Mouse (Mus musculus) midbrain, embryonic 12.5 days (tissue): ENCODE data around the gene Rras. TPM values are rescaled to one million over a fixed set of nuclear protein-coding genes. Genes with fewer than 3 reads are reported as not detected.

Experiments
- ATAC-seq: fragments of 200-750 bp; cut with Nextera tagmentation; 2 replicates; pipeline ENCODE4 v1.8.0; 2017; ENCODE audit warnings: low read depth, moderate TSS enrichment, moderate library complexity; ENCODE audit not compliant: low FRiP score
- H3K27ac ChIP-seq: fragments of 300-500 bp; sonication (generic); replicated peaks from 2 replicates; pipeline ENCODE4 v1.5.1; 2016; ENCODE audit warnings: mild to moderate bottlenecking
- H3K27me3 ChIP-seq: fragments of 300-500 bp; sonication (generic); 2 replicates; pipeline ENCODE4 v1.6.1; 2016; ENCODE audit warnings: mild to moderate bottlenecking
- H3K36me3 ChIP-seq: fragments of 300-500 bp; sonication (generic); 2 replicates; pipeline ENCODE4 v1.6.1; 2016
- H3K4me1 ChIP-seq: fragments of 300-500 bp; sonication (generic); 2 replicates; pipeline ENCODE4 v1.6.1; 2016
- H3K4me2 ChIP-seq: fragments of 300-500 bp; sonication (generic); replicated peaks from 2 replicates; pipeline ENCODE4 v1.6.1; 2016; ENCODE audit warnings: mild to moderate bottlenecking, moderate library complexity
- H3K4me3 ChIP-seq: fragments of 300-500 bp; sonication (generic); 2 replicates; pipeline ENCODE4 v1.5.1; 2016; ENCODE audit warnings: mild to moderate bottlenecking
- H3K9ac ChIP-seq: fragments of 300-500 bp; sonication (generic); replicated peaks from 2 replicates; pipeline ENCODE4 v1.6.1; 2016; ENCODE audit warnings: mild to moderate bottlenecking, moderate library complexity
- H3K9me3 ChIP-seq: fragments of 300-500 bp; sonication (generic); 2 replicates; pipeline ENCODE4 v1.6.1; 2016; ENCODE audit warnings: mild to moderate bottlenecking
- WGBS: fragments of 180-500 bp; shearing (Covaris S2); methylation state at CpG from one replicate; pipeline ENCODE4 v1.1.7; 2016; 5-methylcytosine and 5-hydroxymethylcytosine counted together
- polyA plus RNA-seq: library from polyadenylated mRNA; unstranded; fragments of >200 nt; fragmentation: Nextera tagmentation; extraction: Ambion mirVana; gene quantifications from 2 replicates; pipeline ENCODE4 v1.2.1, GENCODE M21; 2016

The Rras gene
- polyA plus RNA-seq, 1 experiment from 2014 or later, result 17.3 TPM

DNA sequence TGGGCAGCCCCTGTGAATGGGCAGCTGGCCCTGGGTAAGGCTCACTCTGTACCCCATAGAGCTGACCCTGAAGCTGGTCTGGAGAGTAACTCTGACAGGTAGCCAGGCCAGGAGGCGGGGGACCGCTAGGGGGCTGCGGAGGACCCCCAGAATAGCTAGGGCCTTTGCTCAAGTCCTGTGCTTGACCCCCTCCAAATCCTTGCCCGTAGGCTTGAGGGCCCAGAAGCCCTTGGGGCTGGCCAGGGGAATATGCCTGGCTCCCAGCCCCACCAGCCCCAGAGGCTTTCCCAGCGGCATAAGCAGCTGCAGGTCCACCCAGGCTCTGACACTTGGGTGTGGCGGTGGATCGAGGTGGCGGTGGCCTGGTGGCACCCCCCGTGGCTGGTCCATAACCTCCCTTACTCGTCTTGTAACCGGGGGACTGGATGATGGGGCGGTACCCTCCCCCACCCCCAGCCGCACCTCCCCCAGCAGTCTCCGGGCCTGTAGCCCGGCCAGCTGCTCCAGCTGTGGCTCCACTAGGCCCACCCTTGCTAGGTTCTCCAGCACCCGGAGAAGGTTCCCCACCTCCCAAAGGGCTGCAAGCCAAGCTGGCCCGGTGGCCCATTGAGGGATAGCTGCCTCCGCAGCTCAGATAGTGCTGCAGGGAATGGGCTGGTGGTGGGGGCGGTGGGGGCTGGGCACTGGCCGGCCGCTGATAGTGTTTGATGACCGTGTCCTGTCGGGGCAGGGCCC, 31.3 kb downstream of the Rras start:
- Histone ChIP-seq H3K27ac (no peak overlapping the region), H3K9me3 (no peaks in the 10 kb centered on the region), H3K4me2 (no peak overlapping the region), H3K9ac (no peak overlapping the region), H3K4me1 (peaks cover 26% of the 10 kb centered on the region), H3K36me3 (peaks cover 66% of the 10 kb centered on the region), H3K27me3 (no peaks in the 10 kb centered on the region), H3K4me3 (0 out of 2 replicates have a peak overlapping the region, but pooled peaks have one; percentile 1)
- WGBS, result 97% methylated on average over 23 of the region's 23 CpGs
- no peak for ATAC-seq

DNA sequence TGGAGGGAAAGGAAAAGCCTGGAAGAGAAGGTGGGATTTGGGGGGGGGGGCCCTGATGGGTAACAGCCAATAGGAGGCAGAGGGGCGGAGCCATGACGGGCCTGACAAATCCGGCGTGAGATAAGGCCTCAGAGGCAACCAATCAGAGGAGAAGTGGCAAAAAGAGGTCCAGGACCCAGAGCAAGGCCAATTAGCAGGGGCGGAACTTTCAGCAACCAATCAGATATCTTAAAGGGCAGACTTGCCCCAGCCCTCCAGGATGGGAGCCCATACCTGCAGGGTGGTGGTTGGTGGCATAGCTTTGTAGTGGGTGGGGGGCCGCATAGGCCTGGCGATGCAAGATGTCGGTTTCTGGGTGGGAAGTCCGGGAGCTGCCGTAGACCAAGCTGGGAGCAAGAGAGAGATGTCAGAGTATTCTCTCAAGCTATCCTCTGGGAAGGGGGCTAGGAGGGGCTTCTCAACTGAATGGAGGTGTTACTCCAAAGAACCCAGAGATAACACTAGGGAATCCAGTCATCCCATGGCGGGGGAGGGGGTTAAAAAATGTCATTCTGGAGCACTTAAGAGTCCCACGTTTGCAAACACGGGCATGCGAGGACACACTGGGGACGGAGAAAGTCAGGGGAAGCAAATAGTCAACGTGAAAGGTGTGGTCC, 33.3 kb downstream of the Rras start:
- no peaks in the 10 kb centered on the region for H3K9me3 ChIP-seq
- H3K4me1 ChIP-seq, result peaks cover 28% of the 10 kb centered on the region
- H3K9ac ChIP-seq, result peak overlapping the region; percentile 96; the same call in 1 of the 2 replicates
- 2% methylated on average over 15 of the region's 16 CpGs for WGBS
- H3K4me3 ChIP-seq, result peak overlapping the region; percentile 95
- no peaks in the 10 kb centered on the region for H3K27me3 ChIP-seq
- ATAC-seq, result peak; percentile 55
- peak overlapping the region; percentile 98 for H3K4me2 ChIP-seq
- peak overlapping the region; percentile 98 for H3K27ac ChIP-seq
- H3K36me3 ChIP-seq, result peaks cover 46% of the 10 kb centered on the region

DNA sequence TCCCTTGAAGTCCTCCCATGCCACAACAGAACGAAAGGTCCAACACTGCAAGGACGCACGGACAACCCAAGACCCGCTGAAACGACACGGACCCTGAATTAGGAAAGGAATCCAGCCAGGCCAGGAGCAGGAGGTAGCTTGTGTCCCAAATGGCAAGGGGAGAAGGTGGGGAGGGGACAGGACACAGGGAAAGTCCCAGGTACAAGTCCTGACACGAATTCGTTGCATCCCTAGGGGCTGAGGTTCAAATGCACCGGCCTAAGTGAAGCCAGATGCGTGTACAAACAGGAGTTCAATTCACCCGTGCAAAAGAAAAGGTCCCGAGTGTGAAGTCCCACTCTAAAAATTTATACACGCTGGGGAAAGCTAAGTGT, 33.8 kb downstream of the Rras start:
- WGBS, result 3% methylated on average over 13 of the region's 13 CpGs
- peak overlapping the region; percentile 95 for H3K4me3 ChIP-seq
- H3K4me2 ChIP-seq, result peak overlapping the region; percentile 98
- ATAC-seq, result no peak
- peaks cover 41% of the 10 kb centered on the region for H3K36me3 ChIP-seq
- H3K9ac ChIP-seq, result peak overlapping the region; percentile 96
- H3K4me1 ChIP-seq, result peaks cover 28% of the 10 kb centered on the region
- H3K9me3 ChIP-seq, result no peaks in the 10 kb centered on the region
- peaks cover under 1% of the 10 kb centered on the region; the same call in 1 of the 2 replicates for H3K27me3 ChIP-seq
- peak overlapping the region; percentile 98 for H3K27ac ChIP-seq

DNA sequence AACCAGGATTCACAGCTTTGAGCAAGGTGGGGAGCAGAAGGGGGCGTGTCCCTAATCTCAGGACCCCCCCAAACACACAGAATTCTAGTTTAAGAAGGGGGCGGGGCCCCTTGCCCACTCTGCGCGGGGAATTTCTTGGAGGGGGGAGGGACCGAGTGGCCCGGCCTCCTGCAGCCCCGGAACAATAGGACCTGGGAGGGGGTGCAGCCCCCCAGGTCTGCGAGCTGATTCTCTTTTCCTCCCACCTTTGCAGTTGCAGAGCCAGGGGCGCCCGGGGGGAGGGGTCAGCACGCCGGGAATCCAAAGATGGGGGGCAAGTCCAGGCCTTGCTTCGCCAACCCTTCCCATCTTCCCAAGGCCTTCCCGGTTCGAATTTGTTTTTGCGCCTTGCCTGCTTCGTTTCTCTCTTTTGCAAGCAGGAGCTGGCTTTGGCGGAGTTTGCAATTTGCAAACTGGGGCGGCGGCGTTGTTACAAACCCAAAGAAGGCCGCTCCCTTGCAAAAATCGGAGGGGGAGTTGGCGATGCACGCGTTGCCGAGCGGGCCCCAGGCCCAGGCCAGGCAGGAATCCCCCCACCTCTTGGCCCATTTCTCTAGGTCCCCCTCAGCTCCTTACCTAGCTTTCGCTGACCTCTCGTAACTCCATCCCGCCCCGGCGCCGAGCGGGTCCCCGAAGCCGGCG, 34.6 kb downstream of the Rras start:
- H3K4me2 ChIP-seq, result peak overlapping the region; percentile 98
- ATAC-seq, result no peak
- H3K9ac ChIP-seq, result peak overlapping the region; percentile 96
- peaks cover 26% of the 10 kb centered on the region for H3K4me1 ChIP-seq
- H3K36me3 ChIP-seq, result peaks cover 34% of the 10 kb centered on the region
- WGBS, result 0% methylated on average over 29 of the region's 38 CpGs
- peaks cover 7% of the 10 kb centered on the region for H3K27me3 ChIP-seq
- peak overlapping the region; percentile 95 for H3K4me3 ChIP-seq
- peak overlapping the region; percentile 98 for H3K27ac ChIP-seq
- H3K9me3 ChIP-seq, result no peaks in the 10 kb centered on the region

DNA sequence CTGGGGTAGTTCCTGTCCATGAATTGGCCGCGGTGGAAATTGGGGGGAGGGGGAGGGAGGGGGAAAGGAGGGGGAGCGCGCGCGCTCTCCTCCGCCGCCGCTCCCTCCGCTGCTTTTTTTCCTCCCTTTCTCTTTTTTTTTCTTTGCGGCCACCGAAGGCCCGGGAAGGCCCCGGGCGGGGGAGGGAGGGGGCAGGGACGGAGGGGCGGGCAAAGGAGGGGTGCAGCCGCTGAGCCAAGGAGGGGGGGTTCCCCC, 35.0 kb downstream of the Rras start, which contains the start of gene Prr12:
TSS of gene Prr12 (minus strand) at position 20 of the 255 bp plus-strand sequence.
- Histone ChIP-seq H3K4me1 (peaks cover 26% of the 10 kb centered on the region), H3K4me2 (peak within 1 kb of the TSS; percentile 98), H3K27me3 (peaks cover 7% of the 10 kb centered on the region), H3K9ac (peak within 1 kb of the TSS; percentile 96), H3K4me3 (peak within 1 kb of the TSS; percentile 95), H3K9me3 (no peaks in the 10 kb centered on the region), H3K27ac (peak within 1 kb of the TSS; percentile 98), H3K36me3 (peaks cover 29% of the 10 kb centered on the region)
- 0% methylated on average over 2 of the region's 18 CpGs for WGBS
- no peak for ATAC-seq

DNA sequence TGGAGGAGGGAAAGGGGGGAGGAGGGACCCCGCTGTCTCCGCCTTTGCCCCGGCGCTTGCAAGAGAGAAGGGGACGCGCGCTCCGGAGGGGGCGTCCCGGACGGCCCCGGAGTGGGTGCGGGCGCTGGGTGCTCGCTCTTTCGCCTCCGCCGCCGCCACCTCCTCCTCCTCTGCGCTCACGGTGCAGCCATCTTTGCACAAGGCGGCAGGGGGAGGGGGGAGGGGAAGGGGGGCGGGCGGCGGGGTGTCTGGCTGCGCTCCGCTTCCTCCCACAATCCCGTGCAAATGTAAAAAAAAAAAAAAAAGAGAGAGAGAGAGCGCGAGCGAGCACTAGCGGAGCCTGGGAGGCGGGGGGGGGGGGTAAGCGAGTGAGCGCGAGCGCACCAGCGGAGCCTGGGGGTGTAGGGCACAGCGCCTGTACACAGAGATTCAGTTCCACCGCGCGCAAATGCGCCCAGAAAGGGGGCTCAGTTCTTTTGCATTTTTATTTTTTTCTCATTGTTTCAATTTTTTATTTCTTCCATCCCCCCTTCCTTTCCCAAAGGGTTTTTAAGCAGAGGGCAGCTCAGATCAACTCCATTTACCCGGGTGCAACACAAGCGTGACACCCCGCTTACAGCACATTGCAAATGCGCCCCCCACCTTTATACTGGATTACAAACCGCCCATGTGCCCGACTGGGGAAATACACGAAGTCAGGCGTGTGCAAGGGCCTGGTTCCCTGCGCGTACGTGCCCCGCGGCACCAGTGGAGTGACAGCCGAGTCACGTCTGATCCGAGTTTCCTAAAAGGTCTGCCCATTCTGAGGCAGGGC, 35.6 kb downstream of the Rras start:
- Histone ChIP-seq H3K4me2 (peak overlapping the region; percentile 98), H3K9ac (peak overlapping the region; percentile 96), H3K27me3 (peaks cover 7% of the 10 kb centered on the region), H3K27ac (peak overlapping the region; percentile 98), H3K36me3 (peaks cover 24% of the 10 kb centered on the region), H3K4me3 (peak overlapping the region; percentile 95), H3K4me1 (peaks cover 26% of the 10 kb centered on the region), H3K9me3 (no peaks in the 10 kb centered on the region)
- ATAC-seq, result peak; percentile 42
- under 1% methylated on average over 27 of the region's 59 CpGs for WGBS

DNA sequence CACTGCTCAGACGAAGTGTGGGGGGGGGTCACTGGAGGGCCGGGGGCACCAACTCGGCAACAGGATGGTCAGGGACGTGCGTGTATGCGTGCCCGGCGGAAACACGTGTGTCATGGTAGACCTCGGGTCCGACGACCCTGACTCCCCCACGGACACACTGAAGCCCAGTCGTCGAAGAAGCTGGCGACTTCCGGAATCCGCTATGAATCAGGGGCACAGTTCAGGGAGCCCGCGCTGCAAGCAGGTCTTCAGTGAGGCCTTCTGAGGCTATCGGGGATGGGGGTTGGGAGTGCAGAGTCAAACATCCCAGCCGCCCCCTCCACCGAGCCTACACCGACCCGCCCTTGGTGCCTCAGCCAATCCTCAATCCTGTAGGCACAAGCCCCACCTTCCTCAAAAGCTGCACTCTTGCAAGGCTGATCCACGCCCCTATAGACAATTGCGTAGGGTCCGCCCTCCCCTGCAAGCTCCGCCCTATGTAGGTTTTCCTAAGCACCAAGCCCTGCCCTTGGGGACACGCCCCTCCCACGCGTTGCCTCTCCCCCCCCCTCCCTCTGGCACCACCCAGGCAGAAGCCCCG, 36.3 kb downstream of the Rras start:
- WGBS, result under 1% methylated on average over 33 of the region's 33 CpGs
- Histone ChIP-seq H3K4me3 (peak overlapping the region; percentile 95), H3K9me3 (no peaks in the 10 kb centered on the region), H3K9ac (peak overlapping the region; percentile 96), H3K4me1 (peaks cover 31% of the 10 kb centered on the region), H3K36me3 (peaks cover 17% of the 10 kb centered on the region), H3K4me2 (peak overlapping the region; percentile 98), H3K27ac (peak overlapping the region; percentile 98), H3K27me3 (peaks cover 7% of the 10 kb centered on the region)
- peak; percentile 88 for ATAC-seq

DNA sequence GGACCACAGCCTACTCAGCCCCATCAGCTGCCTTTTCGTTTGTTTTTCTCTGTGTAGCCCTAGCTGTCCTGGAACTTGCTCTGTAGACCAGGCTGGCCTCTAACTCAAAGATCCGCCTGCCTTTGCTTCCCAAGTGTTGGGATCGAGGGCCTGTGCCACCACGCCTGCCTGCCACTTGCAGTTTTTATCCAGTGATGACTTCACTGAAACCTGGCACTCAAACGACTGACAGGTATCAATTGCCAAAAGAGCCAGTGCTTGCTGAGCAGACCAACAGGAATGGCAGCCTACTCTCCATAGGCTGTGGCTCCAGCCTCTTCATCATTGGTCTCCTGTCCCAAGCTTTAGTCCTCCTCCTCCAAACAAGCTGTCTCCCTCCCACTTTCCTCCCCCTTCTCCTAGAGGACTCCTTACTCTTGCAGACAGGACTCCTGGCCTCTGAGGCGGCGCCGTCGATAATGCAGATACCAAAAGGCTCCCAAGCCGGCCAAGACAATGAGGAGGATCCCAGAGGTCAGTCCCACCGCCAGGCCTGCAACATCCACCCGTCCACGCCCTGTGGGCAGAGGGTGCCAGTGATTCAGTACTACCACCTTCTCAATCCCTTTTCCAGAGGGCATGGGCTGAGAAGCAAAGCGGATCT, 38.7 kb downstream of the Rras start:
- H3K36me3 ChIP-seq, result no peaks in the 10 kb centered on the region
- no peak overlapping the region for H3K4me2 ChIP-seq
- no peak overlapping the region for H3K4me3 ChIP-seq
- no peaks in the 10 kb centered on the region for H3K9me3 ChIP-seq
- H3K27me3 ChIP-seq, result peaks cover 7% of the 10 kb centered on the region
- H3K27ac ChIP-seq, result no peak overlapping the region
- H3K4me1 ChIP-seq, result peaks cover 30% of the 10 kb centered on the region
- H3K9ac ChIP-seq, result no peak overlapping the region
- WGBS, result 65% methylated on average over 14 of the region's 14 CpGs
- ATAC-seq, result no peak

DNA sequence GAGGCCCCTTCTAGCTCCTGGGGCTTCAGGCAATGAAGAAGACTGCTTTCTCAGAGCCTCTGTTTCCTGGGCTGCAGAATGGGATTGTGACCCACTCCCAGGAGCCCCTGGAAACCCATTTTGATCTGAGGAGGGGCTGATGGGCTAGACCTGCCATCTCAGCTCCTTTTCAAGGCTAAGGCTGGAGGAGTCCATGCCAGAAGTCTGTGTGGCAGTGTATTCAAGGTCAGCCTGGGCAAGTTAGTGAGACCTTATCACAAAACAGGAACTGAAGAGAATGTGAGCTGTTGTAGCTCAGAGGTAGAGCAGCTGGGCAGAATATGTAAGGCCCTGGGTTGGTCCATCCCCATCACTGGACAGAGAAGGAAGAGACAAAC, 39.2 kb downstream of the Rras start:
- H3K9ac ChIP-seq, result no peak overlapping the region
- H3K36me3 ChIP-seq, result no peaks in the 10 kb centered on the region
- H3K4me1 ChIP-seq, result peaks cover 29% of the 10 kb centered on the region
- no peak overlapping the region for H3K27ac ChIP-seq
- H3K4me3 ChIP-seq, result no peak overlapping the region
- no peak for ATAC-seq
- H3K4me2 ChIP-seq, result no peak overlapping the region
- H3K9me3 ChIP-seq, result no peaks in the 10 kb centered on the region
- H3K27me3 ChIP-seq, result peaks cover 7% of the 10 kb centered on the region

DNA sequence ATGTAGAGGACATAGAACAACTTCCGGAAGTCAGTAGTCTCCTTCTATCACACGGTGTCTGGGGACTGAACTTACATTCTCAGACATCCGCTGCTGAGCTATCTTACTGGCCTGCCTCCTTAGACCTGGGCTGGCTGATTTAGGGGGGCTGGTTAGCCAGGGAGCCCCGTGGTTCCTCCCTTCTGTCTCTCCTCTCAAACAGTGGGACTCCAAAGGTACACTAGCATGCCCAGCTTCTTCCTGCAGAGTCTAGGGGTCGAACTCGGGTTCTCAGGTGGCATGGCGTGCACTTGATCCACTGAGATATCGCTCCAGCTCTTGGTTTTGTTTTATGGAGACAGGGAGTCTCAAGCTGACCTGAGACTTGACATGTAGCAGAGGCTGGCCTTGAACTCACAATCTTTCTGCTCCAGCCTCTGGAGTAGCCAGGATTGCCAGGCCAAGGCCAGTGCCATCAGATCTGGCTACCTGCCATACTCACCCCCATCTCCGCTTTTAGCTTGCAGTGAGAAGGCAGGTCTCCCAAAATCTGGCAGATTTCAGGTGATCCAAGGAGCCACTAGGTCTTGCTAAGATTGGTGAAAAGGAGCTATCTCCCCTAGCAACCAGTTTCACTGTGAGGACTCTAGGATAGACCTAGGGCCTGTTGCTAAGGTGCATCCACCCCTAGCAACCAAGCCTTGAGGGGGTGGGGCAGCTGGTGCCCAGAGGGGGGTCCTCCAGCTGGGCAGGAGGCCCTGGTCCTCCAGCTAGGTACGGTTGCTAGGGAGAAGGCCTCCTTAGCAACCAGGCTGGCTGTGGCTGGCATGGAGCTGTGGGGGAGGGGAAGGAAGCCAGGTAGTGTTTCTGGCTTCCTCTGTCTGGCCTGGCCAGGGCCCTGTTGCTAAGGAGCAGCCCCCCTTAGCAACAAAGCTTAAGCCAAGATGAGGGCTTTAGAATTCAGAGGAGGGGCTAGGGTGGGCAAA, 41.1 kb downstream of the Rras start:
- no peaks in the 10 kb centered on the region for H3K9me3 ChIP-seq
- 77% methylated on average over 10 of the region's 10 CpGs for WGBS
- peak overlapping the region; percentile 49 for H3K27ac ChIP-seq
- H3K27me3 ChIP-seq, result peaks cover 7% of the 10 kb centered on the region
- no peaks in the 10 kb centered on the region for H3K36me3 ChIP-seq
- no peak for ATAC-seq
- no peak overlapping the region for H3K4me3 ChIP-seq
- H3K4me2 ChIP-seq, result 0 out of 2 replicates have a peak overlapping the region, but pooled peaks have one; percentile 7
- H3K9ac ChIP-seq, result 0 out of 2 replicates have a peak overlapping the region, but pooled peaks have one; percentile 31
- peaks cover 31% of the 10 kb centered on the region for H3K4me1 ChIP-seq
